1 mouse cellular context compared by ENCODE assay signal in genomic region chr13:69809681-69810611, GRCm38 (mm10).
TF ChIP-seq lines count a peak whose summit lies in the region.

No protein-coding gene starts in this region.

TF ChIP-seq in CH12.LX, 34 proteins besides CTCF, POLR2A, EP300 and RAD21 (continued from another document):
- TF ChIP-seq MXI1 (IDR thresholded peaks at IDR 0.05; ENCODE audit: low read depth, low read length) (peak; percentile 56; the same call in 1 of the 2 replicates), USF2 (conservative IDR thresholded peaks at IDR 0.05; ENCODE audit: low read depth, low read length) (no peak), ZMIZ1 (IDR thresholded peaks at IDR 0.05; ENCODE audit: low read depth, low read length) (peak; percentile 69; the same call in 1 of the 2 replicates), NELFE (IDR thresholded peaks at IDR 0.05; ENCODE audit: low read depth, low read length) (peak; percentile 87), SIN3A (IDR thresholded peaks at IDR 0.05; ENCODE audit: low read length) (peak; percentile 86), GABPA (IDR thresholded peaks at IDR 0.05; ENCODE audit: insufficient replicate concordance, low read depth, low read length) (no peak), JUND (conservative IDR thresholded peaks at IDR 0.05; ENCODE audit: low read depth, low read length) (no peak)
TF ChIP-seq in CH12.LX: peak in this region for 11.
